Mouse (Mus musculus): ENCODE measurements around the gene Atp2a3.

The Atp2a3 gene

GRCm38 (mm10) chr11:72955339-72955974 is 5.5 kb upstream of the Atp2a3 start:
- DNase-seq (ENCODE audit: low read depth): no peak

GRCm38 (mm10) chr11:72957318-72957717 is 3.7 kb upstream of the Atp2a3 start:
- DNase-seq (ENCODE audit: low read depth): peak; percentile 32

GRCm38 (mm10) chr11:72959924-72960679 is 867 bp upstream of the Atp2a3 start:
- peak; percentile 13 for DNase-seq (ENCODE audit: low read depth)

GRCm38 (mm10) chr11:72960723-72961071 is 272 bp upstream of the Atp2a3 start:
- no peak for DNase-seq (ENCODE audit: low read depth)

GRCm38 (mm10) chr11:72962378-72962777 is 1.4 kb downstream of the Atp2a3 start:
- DNase-seq (ENCODE audit: low read depth): no peak

- DNase-seq (ENCODE audit: low read depth): peak; percentile 16
Measured at GRCm38 (mm10) chr11:72963058-72963788, 2.3 kb downstream of the Atp2a3 start.

- peak; percentile 19 for DNase-seq (ENCODE audit: low read depth)
Measured at GRCm38 (mm10) chr11:72963789-72964294, 2.9 kb downstream of the Atp2a3 start.

GRCm38 (mm10) chr11:72974995-72975503 is 14.1 kb downstream of the Atp2a3 start:
- DNase-seq (ENCODE audit: low read depth): no peak

GRCm38 (mm10) chr11:72982516-72982915 is 21.5 kb downstream of the Atp2a3 start:
- DNase-seq (ENCODE audit: low read depth): no peak

GRCm38 (mm10) chr11:72983283-72983682 is 22.3 kb downstream of the Atp2a3 start:
- DNase-seq (ENCODE audit: low read depth): peak; percentile 39

GRCm38 (mm10) chr11:72986745-72987144 is 25.8 kb downstream of the Atp2a3 start:
- no peak for DNase-seq (ENCODE audit: low read depth)

GRCm38 (mm10) chr11:72987234-72987633 is 26.3 kb downstream of the Atp2a3 start:
- no peak for DNase-seq (ENCODE audit: low read depth)

GRCm38 (mm10) chr11:72987807-72988206 is 26.8 kb downstream of the Atp2a3 start:
- no peak for DNase-seq (ENCODE audit: low read depth)

GRCm38 (mm10) chr11:72989044-72989443 is 28.1 kb downstream of the Atp2a3 start:
- no peak for DNase-seq (ENCODE audit: low read depth)

GRCm38 (mm10) chr11:72990688-72991087 is 29.7 kb downstream of the Atp2a3 start:
- DNase-seq (ENCODE audit: low read depth): no peak

GRCm38 (mm10) chr11:72991961-72992360 is 31.0 kb downstream of the Atp2a3 start:
- no peak for DNase-seq (ENCODE audit: low read depth)

- DNase-seq (ENCODE audit: low read depth): no peak
Measured at GRCm38 (mm10) chr11:72996346-72996745, 35.4 kb downstream of the Atp2a3 start.

GRCm38 (mm10) chr11:72996781-72997180 is 35.8 kb downstream of the Atp2a3 start:
- DNase-seq (ENCODE audit: low read depth): no peak

GRCm38 (mm10) chr11:72997529-72998326 is 36.8 kb downstream of the Atp2a3 start:
- DNase-seq (ENCODE audit: low read depth): no peak

- no peak for DNase-seq (ENCODE audit: low read depth)
Measured at GRCm38 (mm10) chr11:72998771-72999170, 37.8 kb downstream of the Atp2a3 start, which contains the start of gene P2rx1. Gene P2rx1, plus strand, starts transcription at chr11:72999103.

- peak; percentile 81 for DNase-seq (ENCODE audit: low read depth)
Measured at GRCm38 (mm10) chr11:73001029-73001428, 40.1 kb downstream of the Atp2a3 start.

- peak; percentile 87 for DNase-seq (ENCODE audit: low read depth)
Measured at GRCm38 (mm10) chr11:73006377-73006776, 45.4 kb downstream of the Atp2a3 start.
